Mouse (Mus musculus) activated CD4-positive, CD25-positive, alpha-beta regulatory T cell, adult 4 months (primary cell): Measurements from ENCODE around the gene Ccdc171. TPM values are rescaled to one million over a fixed set of nuclear protein-coding genes. Genes with fewer than 3 reads are reported as not detected.

Source experiments
- ATAC-seq: one replicate; pipeline ENCODE4 v1.8.0; 2017
- polyA plus RNA-seq, 2 experiments: library from polyadenylated mRNA; unstranded; fragments of 100-300 nt; shearing (Covaris generic); gene quantifications; one replicate each; pipeline ENCODE4 v1.2.1; 2017

Gene Ccdc171
- polyA plus RNA-seq, 2 experiments from 2014 or later, result 10.7 to 13.4 TPM

DNA sequence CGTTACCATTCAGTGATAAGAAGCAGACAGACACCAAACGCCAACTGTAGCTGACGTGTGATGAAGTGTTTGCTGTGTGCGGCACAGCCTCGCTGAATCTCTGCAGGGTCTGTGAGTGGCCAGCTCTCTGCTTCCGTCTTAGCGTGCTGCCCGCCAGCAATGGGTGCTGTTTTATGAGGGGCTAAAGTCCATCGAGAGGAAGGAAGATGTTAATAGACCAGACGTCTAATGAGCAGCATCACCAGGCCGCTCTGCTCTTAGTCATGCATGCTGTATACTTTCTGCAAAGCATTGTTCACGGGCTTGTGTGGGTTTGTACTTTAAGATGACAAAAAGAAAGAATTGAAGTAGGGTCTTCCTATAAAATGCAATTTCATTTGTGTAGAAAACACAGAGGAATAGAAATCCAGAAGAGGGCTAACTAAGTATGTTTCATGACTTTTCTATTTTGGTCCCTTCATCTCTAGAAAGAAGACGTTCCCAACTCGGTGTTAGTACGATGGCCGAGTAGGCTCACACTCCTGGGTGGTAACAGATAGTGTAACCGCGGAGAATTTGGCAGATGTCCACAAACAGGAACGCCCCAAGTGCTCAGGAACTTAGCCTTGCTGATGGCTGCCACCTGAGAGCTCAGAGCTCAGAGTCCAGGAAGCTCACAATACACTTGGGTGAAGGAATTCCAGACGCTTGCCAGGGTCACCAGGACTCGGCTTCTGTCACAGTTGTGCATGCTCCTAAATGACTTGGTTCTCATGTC lies 273.5 kb downstream of the Ccdc171 start:
- no peak for ATAC-seq

- ATAC-seq, result no peak
These were observed 275.1 kb downstream of the Ccdc171 start for GRCm38 (mm10) chr4:83800402-83800801.

DNA sequence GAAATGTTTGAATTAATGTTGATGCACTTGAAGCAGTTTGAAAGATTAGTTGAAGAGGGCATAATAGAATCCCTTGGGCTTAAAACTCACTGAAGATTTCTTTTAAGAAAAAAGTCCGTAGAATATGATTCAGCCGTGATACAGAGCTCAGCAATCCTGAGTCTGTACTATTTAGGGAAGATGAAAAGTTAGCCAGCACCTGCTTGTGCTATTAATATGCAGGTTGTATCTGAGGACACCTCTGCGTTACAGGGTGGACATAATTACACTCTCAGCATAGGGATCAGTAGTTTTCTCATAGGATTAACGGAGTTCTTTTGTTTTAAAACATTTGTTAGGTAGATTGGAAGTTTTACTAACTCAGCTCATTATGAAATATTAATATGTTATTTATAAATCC lies 291.6 kb downstream of the Ccdc171 start:
- ATAC-seq, result no peak

DNA sequence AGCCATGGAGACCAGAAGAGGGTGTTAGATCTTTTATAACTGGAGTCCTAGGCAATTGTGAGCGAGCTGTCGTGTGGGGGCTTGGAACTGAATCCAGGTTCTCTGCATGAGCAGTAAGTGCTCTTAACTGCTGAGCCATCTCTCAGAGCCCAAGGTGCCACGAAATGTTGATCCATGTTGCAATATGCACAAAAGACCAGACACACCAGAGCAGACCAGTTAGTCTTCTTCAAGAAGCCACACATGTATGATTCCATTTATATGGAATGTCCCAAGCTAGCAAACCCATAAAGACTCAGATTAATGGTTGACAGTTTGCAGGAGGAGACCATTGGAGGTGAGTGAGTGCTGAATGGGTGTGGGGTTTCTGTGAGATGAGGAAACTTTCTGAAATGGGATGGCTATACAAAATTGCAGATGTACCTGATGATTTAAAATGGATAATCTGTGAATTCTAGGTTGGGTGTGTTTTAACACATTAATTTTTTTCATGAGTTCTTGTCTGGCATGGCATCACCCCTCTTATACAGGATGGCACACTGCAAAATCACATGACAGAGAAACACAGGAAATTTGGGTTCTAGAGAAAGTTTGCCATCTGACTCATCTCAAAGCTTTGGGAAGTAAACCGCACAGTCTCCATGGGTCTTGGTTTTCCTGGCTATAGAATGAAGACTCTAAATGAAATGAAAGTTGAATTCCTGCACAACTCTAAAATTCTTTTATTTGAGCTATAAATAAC lies 304.5 kb downstream of the Ccdc171 start:
- ATAC-seq, result no peak

GRCm38 (mm10) chr4:83830891-83831880 lies 305.8 kb downstream of the Ccdc171 start:
- ATAC-seq, result no peak

- no peak for ATAC-seq
These were observed 313.7 kb downstream of the Ccdc171 start for GRCm38 (mm10) chr4:83839077-83839476.

GRCm38 (mm10) chr4:83846304-83846703 lies 321.0 kb downstream of the Ccdc171 start:
- ATAC-seq, result no peak

- ATAC-seq, result no peak
These were observed 328.5 kb downstream of the Ccdc171 start for GRCm38 (mm10) chr4:83853885-83854284.

GRCm38 (mm10) chr4:83861706-83862105 lies 336.4 kb downstream of the Ccdc171 start:
- ATAC-seq, result no peak

DNA sequence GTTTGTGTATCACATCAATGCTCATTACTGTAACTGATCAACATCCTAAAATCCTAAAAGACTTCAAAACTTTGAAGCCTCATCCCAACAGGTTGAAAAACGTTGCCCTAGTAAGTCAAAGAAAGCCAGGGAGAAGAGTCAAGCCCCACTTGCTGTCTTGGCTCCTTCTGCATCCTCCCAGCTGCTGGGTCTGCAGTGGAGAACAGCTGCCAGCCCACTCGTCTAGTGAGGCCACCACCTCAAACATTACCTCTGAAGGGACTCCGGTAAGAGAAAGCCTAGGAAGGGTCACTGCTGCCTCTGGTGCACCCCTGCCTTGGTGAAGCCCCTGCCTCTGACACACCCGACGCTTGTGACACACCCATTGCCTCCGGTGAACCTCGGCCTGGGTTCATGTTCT lies 336.9 kb downstream of the Ccdc171 start:
- ATAC-seq, result no peak

DNA sequence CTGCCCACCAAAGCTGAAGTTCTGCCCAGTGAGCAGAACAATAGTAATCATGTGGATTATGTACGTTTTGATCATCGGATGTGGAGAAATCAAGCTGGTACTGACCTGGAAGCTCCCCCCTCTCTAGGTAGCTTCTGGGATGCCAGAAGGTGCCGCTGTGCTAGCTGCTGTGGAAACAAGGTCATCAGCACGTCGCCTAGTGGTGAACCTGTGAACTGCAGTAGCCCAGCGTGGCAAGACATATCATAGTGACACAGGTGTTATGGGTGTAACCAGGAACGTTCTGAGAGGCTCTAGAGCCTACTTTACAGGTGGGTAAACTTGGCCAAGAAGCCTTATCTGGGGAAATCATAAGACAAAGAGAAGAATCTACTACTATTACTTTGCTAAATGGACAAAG lies 351.3 kb downstream of the Ccdc171 start:
- ATAC-seq, result no peak

- ATAC-seq, result no peak
These were observed 352.9 kb downstream of the Ccdc171 start for GRCm38 (mm10) chr4:83878236-83878635.

DNA sequence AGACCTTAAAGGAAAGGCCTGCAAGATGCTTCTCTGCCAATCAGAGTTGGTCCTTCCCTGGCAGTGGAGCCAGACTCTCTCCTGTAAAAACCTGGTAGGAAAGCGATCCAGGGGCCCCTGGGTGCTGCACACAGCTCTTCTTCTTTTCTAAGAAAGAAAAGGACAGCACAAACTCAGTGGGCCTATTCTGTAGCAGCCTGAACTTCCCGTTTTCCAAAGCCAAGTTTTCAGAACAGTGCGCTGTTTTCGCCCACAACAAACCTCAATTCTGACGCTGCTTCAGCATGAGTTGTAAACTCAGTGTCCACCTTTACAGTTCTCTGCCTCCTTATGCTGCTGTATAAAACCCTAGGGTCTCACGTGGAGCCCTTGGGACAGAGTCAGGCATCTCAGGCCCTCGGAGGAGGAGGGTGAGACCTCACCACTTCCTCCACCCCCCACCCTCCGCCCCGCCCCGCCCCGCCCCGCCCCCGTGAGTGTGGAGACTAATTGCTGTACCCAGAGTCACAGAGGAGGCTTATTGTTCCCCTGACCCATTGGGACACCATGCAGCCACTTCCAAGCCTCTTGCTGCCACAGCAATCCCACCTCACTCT lies 363.2 kb downstream of the Ccdc171 start:
- no peak for ATAC-seq

GRCm38 (mm10) chr4:83902081-83902645 lies 376.8 kb downstream of the Ccdc171 start:
- no peak for ATAC-seq

Other genes with a start within 250 kb of the Ccdc171 start
- gene Ttc39b, start 201.3 kb upstream of the Ccdc171 start, polyA plus RNA-seq, result 100 to 1,000 TPM; 121 to 125 TPM
- gene Snapc3, start 107.8 kb upstream of the Ccdc171 start, polyA plus RNA-seq, result 10 to 100 TPM; 47.6 to 48.5 TPM
- gene Psip1, start 39.1 kb upstream of the Ccdc171 start, polyA plus RNA-seq, result 10 to 100 TPM; 57.4 to 63.3 TPM